Mouse (Mus musculus) heart, postnatal 25 days (tissue): ENCODE measurements around the gene Usp20. TPM values are rescaled to one million over a fixed set of nuclear protein-coding genes. Genes with fewer than 3 reads are reported as not detected.
A peak's percentile ranks its signal among the peaks of the same experiment; 100 is the strongest.

Experiments
- DNase-seq: peaks from one replicate; pipeline ENCODE4 v3.0.0; 2022; ENCODE audit warnings: low spot score
- intact Hi-C: fragments of 180-260 bp; cut with DNase I; formaldehyde crosslinking; loops from one replicate; pipeline ENCODE4 v1.15.1; 2025
- total RNA-seq, 2 experiments: library from RNA; stranded (reverse); gene quantifications; 2 replicates each; pipeline ENCODE4 v1.2.3; 2021

Gene Usp20
- total RNA-seq, 2 experiments from 2014 or later, result 49.4 to 55.3 TPM

- intact Hi-C loops, result no loop called here
These were observed 945 bp downstream of the Usp20 start for GRCm38 (mm10) chr2:30983024-30983423.

GRCm38 (mm10) chr2:30985111-30986020, 3.3 kb downstream of the Usp20 start:
- intact Hi-C loops, result no loop called here
- no peak for DNase-seq

More at GRCm38 (mm10) chr2:30983024-30983423, 945 bp downstream of the Usp20 start:
- DNase-seq, result no peak

- intact Hi-C loops, result no loop called here
- DNase-seq, result no peak
These were observed 8.1 kb downstream of the Usp20 start for GRCm38 (mm10) chr2:30990221-30990620.

- intact Hi-C loops, result no loop called here
- no peak for DNase-seq
These were observed 12.8 kb downstream of the Usp20 start for GRCm38 (mm10) chr2:30994853-30995252.

- intact Hi-C loops, result no loop called here
These were observed 13.4 kb downstream of the Usp20 start for GRCm38 (mm10) chr2:30995432-30995996.

GRCm38 (mm10) chr2:30998443-30999260, 16.6 kb downstream of the Usp20 start:
- no peak for DNase-seq
- intact Hi-C loops, result no loop called here

More at GRCm38 (mm10) chr2:30995432-30995996, 13.4 kb downstream of the Usp20 start:
- DNase-seq, result peak; percentile 22

GRCm38 (mm10) chr2:31002857-31003256, 20.8 kb downstream of the Usp20 start:
- intact Hi-C loops, result no loop called here
- no peak for DNase-seq

- intact Hi-C loops, result no loop called here
- DNase-seq, result no peak
These were observed 23.4 kb downstream of the Usp20 start for GRCm38 (mm10) chr2:31005453-31005852.

- peak; percentile 35 for DNase-seq
- intact Hi-C loops, result no loop called here
These were observed 24.4 kb downstream of the Usp20 start for GRCm38 (mm10) chr2:31006434-31006833.

- no peak for DNase-seq
- intact Hi-C loops, result no loop called here
These were observed 25.1 kb downstream of the Usp20 start for GRCm38 (mm10) chr2:31007208-31007607.

- no peak for DNase-seq
- intact Hi-C loops, result no loop called here
These were observed 31.5 kb downstream of the Usp20 start for GRCm38 (mm10) chr2:31013371-31014120.

- DNase-seq, result no peak
- intact Hi-C loops, result no loop called here
These were observed 35.7 kb downstream of the Usp20 start for GRCm38 (mm10) chr2:31017625-31018317.

- intact Hi-C loops, result no loop called here
- no peak for DNase-seq
These were observed 36.4 kb downstream of the Usp20 start for GRCm38 (mm10) chr2:31018519-31018918.

GRCm38 (mm10) chr2:31019011-31019410, 36.9 kb downstream of the Usp20 start:
- no peak for DNase-seq
- intact Hi-C loops, result no loop called here

GRCm38 (mm10) chr2:31020202-31020601, 38.1 kb downstream of the Usp20 start:
- DNase-seq, result no peak
- intact Hi-C loops, result no loop called here

- intact Hi-C loops, result loop anchor here (2.0 kb wide), 1 partner anchor 267 kb away; no protein-coding TSS in a partner anchor
These were observed 41.9 kb downstream of the Usp20 start for GRCm38 (mm10) chr2:31023940-31024339.

GRCm38 (mm10) chr2:31024618-31025370, 42.7 kb downstream of the Usp20 start:
- intact Hi-C loops, result loop anchor here (1.0 to 5.0 kb wide), 3 partner anchors 126 to 266 kb away; no protein-coding TSS in a partner anchor

More at GRCm38 (mm10) chr2:31023940-31024339, 41.9 kb downstream of the Usp20 start:
- no peak for DNase-seq

GRCm38 (mm10) chr2:31025458-31025857, 43.4 kb downstream of the Usp20 start:
- intact Hi-C loops, result loop anchor here (1.0 to 5.0 kb wide), 3 partner anchors 125 to 265 kb away; no protein-coding TSS in a partner anchor
- DNase-seq, result no peak

More at GRCm38 (mm10) chr2:31024618-31025370, 42.7 kb downstream of the Usp20 start:
- no peak for DNase-seq
